Mouse (Mus musculus) neural tube, embryonic 12.5 days (tissue): ENCODE results near the gene Ogdh. TPM values are rescaled to one million over a fixed set of nuclear protein-coding genes. Genes with fewer than 3 reads are reported as not detected.
A peak's percentile ranks its signal among the peaks of the same experiment; 100 is the strongest.
"Not testable (repeated sequence)": the region's sequence is repeated elsewhere in the genome, so short reads cannot be mapped to it uniquely, and the experiment has no call there.

Experiments
- ATAC-seq: fragments of 200-750 bp; cut with Nextera tagmentation; 2 replicates; pipeline ENCODE4 v1.8.0; 2017; ENCODE audit warnings: low read depth, mild to moderate bottlenecking, moderate TSS enrichment, moderate library complexity; ENCODE audit not compliant: low FRiP score
- H3K27ac ChIP-seq: fragments of 300-500 bp; sonication (generic); 2 replicates; pipeline ENCODE4 v1.5.1; 2016
- H3K27me3 ChIP-seq: fragments of 300-500 bp; sonication (generic); replicated peaks from 2 replicates; pipeline ENCODE4 v1.6.1; 2016; ENCODE audit warnings: mild to moderate bottlenecking
- H3K36me3 ChIP-seq: fragments of 300-500 bp; sonication (generic); 2 replicates; pipeline ENCODE4 v1.6.1; 2016; ENCODE audit warnings: mild to moderate bottlenecking
- H3K4me1 ChIP-seq: fragments of 300-500 bp; sonication (generic); 2 replicates; pipeline ENCODE4 v1.6.1; 2016
- H3K4me2 ChIP-seq: fragments of 300-500 bp; sonication (generic); replicated peaks from 2 replicates; pipeline ENCODE4 v1.6.1; 2016; ENCODE audit warnings: mild to moderate bottlenecking
- H3K4me3 ChIP-seq: fragments of 300-500 bp; sonication (generic); 2 replicates; pipeline ENCODE4 v1.5.1; 2016
- H3K9ac ChIP-seq: fragments of 300-500 bp; sonication (generic); 2 replicates; pipeline ENCODE4 v1.6.1; 2016; ENCODE audit warnings: mild to moderate bottlenecking
- H3K9me3 ChIP-seq: fragments of 300-500 bp; sonication (generic); 2 replicates; pipeline ENCODE4 v1.6.1; 2016; ENCODE audit warnings: mild to moderate bottlenecking
- whole genome bisulfite sequencing: fragments of 180-500 bp; shearing (Covaris S2); methylation state at CpG from one replicate; pipeline ENCODE4 v1.1.7; 2016; 5-methylcytosine and 5-hydroxymethylcytosine counted together
- polyA plus RNA-seq: library from polyadenylated mRNA; unstranded; fragments of >200 nt; fragmentation: Nextera tagmentation; extraction: Ambion mirVana; gene quantifications from 2 replicates; pipeline ENCODE4 v1.2.1, GENCODE M21; 2016

The Ogdh gene
- polyA plus RNA-seq, 1 experiment from 2014 or later, result 103 TPM

GRCm38 (mm10) chr11:6336689-6337088 lies 45.3 kb downstream of the Ogdh start:
- Histone ChIP-seq H3K36me3 (peaks cover 33% of the 10 kb centered on the region), H3K27me3 (no peaks in the 10 kb centered on the region)
- ATAC-seq, result no peak

GRCm38 (mm10) chr11:6345956-6346355 lies 54.5 kb downstream of the Ogdh start:
- no peaks in the 10 kb centered on the region for H3K27me3 ChIP-seq
- H3K4me3 ChIP-seq, result no peak overlapping the region
- peaks cover 90% of the 10 kb centered on the region for H3K36me3 ChIP-seq
- H3K9me3 ChIP-seq, result no peaks in the 10 kb centered on the region
- H3K4me1 ChIP-seq, result no peaks in the 10 kb centered on the region
- ATAC-seq, result no peak
- H3K27ac ChIP-seq, result no peak overlapping the region
- H3K9ac ChIP-seq, result no peak overlapping the region
- no peak overlapping the region for H3K4me2 ChIP-seq
- WGBS, result 98% methylated on average over 4 of the region's 4 CpGs

More at GRCm38 (mm10) chr11:6336689-6337088, 45.3 kb downstream of the Ogdh start:
- Histone ChIP-seq H3K4me2 (no peak overlapping the region), H3K27ac (no peak overlapping the region), H3K4me3 (no peak overlapping the region), H3K9me3 (no peaks in the 10 kb centered on the region), H3K9ac (no peak overlapping the region), H3K4me1 (no peaks in the 10 kb centered on the region)
- 82% methylated on average over 4 of the region's 4 CpGs for WGBS

DNA sequence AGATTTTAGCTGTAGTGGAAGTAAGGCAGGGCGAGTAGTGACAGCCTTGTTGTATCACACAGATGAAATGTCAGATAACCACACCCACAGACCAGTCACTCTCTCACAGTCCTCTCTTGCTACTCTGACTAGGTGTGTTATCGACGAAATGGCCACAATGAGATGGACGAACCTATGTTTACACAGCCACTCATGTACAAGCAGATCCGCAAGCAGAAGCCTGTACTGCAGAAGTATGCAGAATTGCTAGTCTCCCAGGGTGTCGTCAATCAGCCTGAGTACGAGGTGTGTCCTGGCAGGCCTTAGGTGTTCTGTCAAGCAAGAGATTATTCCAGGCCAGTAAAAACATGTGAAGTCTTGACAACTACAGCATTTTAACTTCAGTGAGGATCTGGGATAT lies 55.5 kb downstream of the Ogdh start:
- Histone ChIP-seq H3K4me3 (no peak overlapping the region), H3K9me3 (no peaks in the 10 kb centered on the region), H3K36me3 (peaks cover 87% of the 10 kb centered on the region), H3K4me1 (no peaks in the 10 kb centered on the region), H3K4me2 (no peak overlapping the region), H3K27ac (no peak overlapping the region), H3K9ac (no peak overlapping the region), H3K27me3 (no peaks in the 10 kb centered on the region)
- ATAC-seq, result no peak
- WGBS, result 94% methylated on average over 7 of the region's 7 CpGs

GRCm38 (mm10) chr11:6348681-6349200 lies 57.3 kb downstream of the Ogdh start:
- no peak for ATAC-seq
- H3K27ac ChIP-seq, result no peak overlapping the region
- H3K36me3 ChIP-seq, result peaks cover 90% of the 10 kb centered on the region
- H3K4me2 ChIP-seq, result no peak overlapping the region
- H3K9ac ChIP-seq, result no peak overlapping the region
- WGBS, result 89% methylated on average over 11 of the region's 11 CpGs
- H3K27me3 ChIP-seq, result no peaks in the 10 kb centered on the region
- no peak overlapping the region for H3K4me3 ChIP-seq
- H3K9me3 ChIP-seq, result no peaks in the 10 kb centered on the region
- no peaks in the 10 kb centered on the region for H3K4me1 ChIP-seq

DNA sequence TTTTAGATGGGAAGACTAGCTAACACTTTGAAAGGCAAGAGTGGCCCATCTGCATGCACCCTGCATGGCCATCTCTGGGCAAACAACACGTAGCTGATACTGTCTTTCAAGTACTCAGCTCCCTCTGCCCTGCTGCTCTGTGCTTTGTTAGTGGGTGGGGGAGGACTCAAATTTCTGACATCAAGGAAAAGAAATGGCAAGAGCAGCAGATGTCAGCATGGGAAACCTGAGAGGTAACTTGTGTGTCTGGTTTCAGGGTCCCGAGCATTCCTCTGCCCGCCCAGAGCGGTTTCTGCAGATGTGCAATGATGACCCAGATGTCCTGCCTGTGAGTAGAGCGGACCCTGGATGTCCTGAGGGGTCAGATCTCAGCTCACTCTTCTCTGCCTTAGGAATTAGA lies 58.2 kb downstream of the Ogdh start:
- Histone ChIP-seq H3K4me1 (no peaks in the 10 kb centered on the region), H3K27me3 (no peaks in the 10 kb centered on the region), H3K4me2 (no peak overlapping the region), H3K27ac (no peak overlapping the region), H3K4me3 (no peak overlapping the region), H3K9me3 (no peaks in the 10 kb centered on the region), H3K9ac (no peak overlapping the region), H3K36me3 (peaks cover 87% of the 10 kb centered on the region)
- WGBS, result 93% methylated on average over 5 of the region's 5 CpGs
- ATAC-seq, result no peak

DNA sequence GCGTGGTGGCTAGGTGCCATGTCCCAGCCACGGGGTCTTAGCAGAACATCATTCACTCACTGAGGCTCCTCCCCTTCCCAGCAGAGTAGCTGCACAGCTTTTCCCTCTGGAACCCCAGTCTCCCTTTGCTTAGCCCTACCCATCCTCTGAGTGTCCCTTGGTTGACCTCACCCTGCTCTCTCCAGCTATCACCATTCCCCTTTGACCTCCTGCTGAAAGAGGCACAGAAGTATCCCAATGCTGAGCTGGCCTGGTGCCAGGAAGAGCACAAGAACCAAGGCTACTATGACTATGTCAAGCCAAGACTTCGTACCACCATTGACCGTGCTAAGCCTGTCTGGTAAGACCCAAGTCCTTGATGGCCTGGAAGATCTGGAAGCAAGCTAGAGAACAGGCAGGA lies 63.7 kb downstream of the Ogdh start:
- 97% methylated on average over 4 of the region's 4 CpGs for WGBS
- H3K4me1 ChIP-seq, result no peaks in the 10 kb centered on the region
- no peaks in the 10 kb centered on the region for H3K9me3 ChIP-seq
- H3K36me3 ChIP-seq, result peaks cover 64% of the 10 kb centered on the region
- H3K4me3 ChIP-seq, result no peak overlapping the region
- H3K27me3 ChIP-seq, result no peaks in the 10 kb centered on the region
- no peak for ATAC-seq
- no peak overlapping the region for H3K9ac ChIP-seq
- H3K4me2 ChIP-seq, result no peak overlapping the region
- no peak overlapping the region for H3K27ac ChIP-seq

GRCm38 (mm10) chr11:6364581-6365275 lies 73.3 kb downstream of the Ogdh start:
- Histone ChIP-seq H3K27me3 (no peaks in the 10 kb centered on the region), H3K4me1 (no peaks in the 10 kb centered on the region), H3K9ac (no peak overlapping the region), H3K4me3 (no peak overlapping the region), H3K27ac (no peak overlapping the region), H3K36me3 (no peaks in the 10 kb centered on the region), H3K4me2 (no peak overlapping the region), H3K9me3 (no peaks in the 10 kb centered on the region)
- 88% methylated on average over 9 of the region's 9 CpGs for WGBS
- ATAC-seq, result no peak

- Histone ChIP-seq H3K36me3 (no peaks in the 10 kb centered on the region), H3K27ac (no peak overlapping the region), H3K9ac (no peak overlapping the region), H3K9me3 (no peaks in the 10 kb centered on the region), H3K4me1 (no peaks in the 10 kb centered on the region), H3K27me3 (no peaks in the 10 kb centered on the region), H3K4me2 (no peak overlapping the region), H3K4me3 (no peak overlapping the region)
- 0 out of 2 replicates have a peak, but pooled peaks have one; percentile 50 for ATAC-seq
- WGBS, result 26% methylated on average over 11 of the region's 11 CpGs
Observed at GRCm38 (mm10) chr11:6365885-6366284, 74.5 kb downstream of the Ogdh start.

DNA sequence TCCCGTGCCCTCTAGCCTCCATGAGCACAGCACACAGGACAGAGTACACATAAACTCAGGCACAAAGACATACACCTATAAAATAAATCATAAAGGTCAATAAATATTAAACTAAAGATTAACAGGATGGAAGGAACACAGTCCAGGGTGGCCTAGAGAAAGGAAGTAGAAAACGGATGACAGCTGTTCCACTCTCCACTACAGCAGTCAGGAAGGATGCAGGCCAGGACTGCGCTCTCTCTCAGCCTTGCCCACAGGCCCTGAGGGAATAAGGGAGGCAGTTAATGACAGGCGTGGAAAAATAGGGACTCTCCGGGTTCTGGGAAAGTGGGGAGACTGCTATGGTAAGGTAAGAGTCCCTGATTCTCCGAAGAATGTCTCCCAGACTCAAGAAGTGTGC lies 75.0 kb downstream of the Ogdh start:
- Histone ChIP-seq H3K27ac (no peak overlapping the region), H3K27me3 (no peaks in the 10 kb centered on the region), H3K4me3 (no peak overlapping the region), H3K9me3 (no peaks in the 10 kb centered on the region), H3K36me3 (no peaks in the 10 kb centered on the region), H3K9ac (no peak overlapping the region), H3K4me2 (no peak overlapping the region), H3K4me1 (no peaks in the 10 kb centered on the region)
- peak; percentile 58; the same call in 1 of the 2 replicates for ATAC-seq
- 82% methylated on average over 6 of the region's 6 CpGs for WGBS

DNA sequence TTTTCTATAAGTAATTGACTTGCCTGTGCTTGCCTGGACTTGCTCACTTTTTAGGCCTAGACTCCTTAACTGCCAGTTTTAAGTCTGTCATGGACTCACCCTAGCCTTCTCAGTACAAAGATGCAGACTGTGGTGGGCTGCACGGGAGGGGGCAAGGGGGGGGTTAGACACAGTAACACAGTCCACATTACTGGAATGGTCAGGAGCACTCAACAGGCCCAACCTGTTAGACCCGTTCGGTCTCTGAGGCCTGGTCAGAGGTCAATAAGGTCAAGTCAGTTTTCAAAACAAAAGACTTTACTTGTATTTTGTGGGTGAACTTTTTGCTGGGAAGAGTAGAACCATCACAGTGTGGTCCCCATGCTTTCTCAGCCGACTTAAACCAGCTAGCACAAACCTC lies 75.7 kb downstream of the Ogdh start:
- no peaks in the 10 kb centered on the region for H3K36me3 ChIP-seq
- no peak for ATAC-seq
- H3K4me2 ChIP-seq, result no peak overlapping the region
- no peak overlapping the region for H3K4me3 ChIP-seq
- no peaks in the 10 kb centered on the region for H3K4me1 ChIP-seq
- no peaks in the 10 kb centered on the region for H3K27me3 ChIP-seq
- H3K9ac ChIP-seq, result no peak overlapping the region
- WGBS, result 83% methylated on average over 4 of the region's 4 CpGs
- H3K9me3 ChIP-seq, result no peaks in the 10 kb centered on the region
- no peak overlapping the region for H3K27ac ChIP-seq

- 77% methylated on average over 5 of the region's 5 CpGs for WGBS
- H3K4me3 ChIP-seq, ATAC-seq, H3K9ac ChIP-seq, H3K36me3 ChIP-seq, H3K4me2 ChIP-seq, H3K4me1 ChIP-seq, H3K27ac ChIP-seq, H3K9me3 ChIP-seq, H3K27me3 ChIP-seq: not testable (repeated sequence)
Observed at GRCm38 (mm10) chr11:6367986-6368385, 76.6 kb downstream of the Ogdh start.

GRCm38 (mm10) chr11:6371376-6372155 lies 80.1 kb downstream of the Ogdh start:
- ATAC-seq, result no peak
- H3K27ac ChIP-seq, result no peak overlapping the region
- H3K4me2 ChIP-seq, result no peak overlapping the region
- H3K4me1 ChIP-seq, result no peaks in the 10 kb centered on the region
- H3K27me3 ChIP-seq, result no peaks in the 10 kb centered on the region
- H3K36me3 ChIP-seq, result no peaks in the 10 kb centered on the region
- H3K9me3 ChIP-seq, result no peaks in the 10 kb centered on the region
- 87% methylated on average over 11 of the region's 11 CpGs for WGBS
- no peak overlapping the region for H3K4me3 ChIP-seq
- H3K9ac ChIP-seq, result no peak overlapping the region
